Mouse (Mus musculus): ENCODE results near the gene Znrf2. TPM values are rescaled to one million over a fixed set of nuclear protein-coding genes. Genes with fewer than 3 reads are reported as not detected.

Gene Znrf2
- total and polyA plus RNA-seq, 2 experiments from 2014 or later: 5.9 to 45.9 TPM

GRCm38 (mm10) chr6:54860180-54860579 lies 43.5 kb downstream of the Znrf2 start:
- Histone ChIP-seq H3K36me3 (ENCODE audit: insufficient read depth, low read length) (no peaks in the 10 kb centered on the region), H3K4me1 (ENCODE audit: insufficient read depth, low read length) (no peaks in the 10 kb centered on the region), H3K4me3 (ENCODE audit: low read length) (no peak overlapping the region), H3K27me3 (ENCODE audit: insufficient read depth, low read length) (no peaks in the 10 kb centered on the region), H3K27ac (no peak overlapping the region), H3K9me3 (ENCODE audit: low read length) (no peaks in the 10 kb centered on the region), H3K9ac (replicated peaks; ENCODE audit: low read length) (no peak overlapping the region), H3K4me2 (ENCODE audit: low read depth, low read length) (no peak overlapping the region)
- TF ChIP-seq CTCF (IDR thresholded peaks at IDR 0.05; ENCODE audit: low read depth): no peak
- DNase-seq (ENCODE audit: low spot score) (no peak), ATAC-seq (no peak)

GRCm38 (mm10) chr6:54866731-54867410 lies 50.2 kb downstream of the Znrf2 start:
- H3K27me3 ChIP-seq (ENCODE audit: insufficient read depth, low read length): no peaks in the 10 kb centered on the region
- DNase-seq (ENCODE audit: low spot score) (no peak), ATAC-seq (no peak)
- no peak for TF ChIP-seq CTCF (IDR thresholded peaks at IDR 0.05; ENCODE audit: low read depth)
- H3K36me3 ChIP-seq (ENCODE audit: insufficient read depth, low read length): no peaks in the 10 kb centered on the region
- H3K4me1 ChIP-seq (ENCODE audit: insufficient read depth, low read length): no peaks in the 10 kb centered on the region
- no peak overlapping the region for H3K9ac ChIP-seq (replicated peaks; ENCODE audit: low read length)
- no peak overlapping the region for H3K4me3 ChIP-seq (ENCODE audit: low read length)
- WGBS: 88% methylated on average over 5 of the region's 5 CpGs
- H3K27ac ChIP-seq: no peak overlapping the region
- H3K4me2 ChIP-seq (ENCODE audit: low read depth, low read length): no peak overlapping the region
- H3K9me3 ChIP-seq (ENCODE audit: low read length): no peaks in the 10 kb centered on the region

GRCm38 (mm10) chr6:54867411-54867745 lies 50.7 kb downstream of the Znrf2 start:
- Histone ChIP-seq H3K27ac (no peak overlapping the region), H3K9ac (replicated peaks; ENCODE audit: low read length) (no peak overlapping the region), H3K4me1 (ENCODE audit: insufficient read depth, low read length) (no peaks in the 10 kb centered on the region), H3K4me3 (ENCODE audit: low read length) (no peak overlapping the region), H3K9me3 (ENCODE audit: low read length) (no peaks in the 10 kb centered on the region), H3K27me3 (ENCODE audit: insufficient read depth, low read length) (no peaks in the 10 kb centered on the region), H3K36me3 (ENCODE audit: insufficient read depth, low read length) (no peaks in the 10 kb centered on the region), H3K4me2 (ENCODE audit: low read depth, low read length) (no peak overlapping the region)
- DNase-seq (ENCODE audit: low spot score) (no peak), ATAC-seq (no peak)
- TF ChIP-seq CTCF (IDR thresholded peaks at IDR 0.05; ENCODE audit: low read depth): no peak
- 58% methylated on average over 4 of the region's 4 CpGs for WGBS

- H3K27me3 ChIP-seq (ENCODE audit: insufficient read depth, low read length): no peaks in the 10 kb centered on the region
- H3K9ac ChIP-seq (replicated peaks; ENCODE audit: low read length): no peak overlapping the region
- ATAC-seq: no peak
- no peak overlapping the region for H3K27ac ChIP-seq
- WGBS: 75% methylated on average over 5 of the region's 5 CpGs
- no peaks in the 10 kb centered on the region for H3K9me3 ChIP-seq (ENCODE audit: low read length)
- no peak overlapping the region for H3K4me2 ChIP-seq (ENCODE audit: low read depth, low read length)
- DNase-seq (ENCODE audit: low spot score): no peak
- no peaks in the 10 kb centered on the region for H3K36me3 ChIP-seq (ENCODE audit: insufficient read depth, low read length)
- TF ChIP-seq CTCF (IDR thresholded peaks at IDR 0.05; ENCODE audit: low read depth): no peak
- H3K4me3 ChIP-seq (ENCODE audit: low read length): no peak overlapping the region
- H3K4me1 ChIP-seq (ENCODE audit: insufficient read depth, low read length): no peaks in the 10 kb centered on the region
Measured at GRCm38 (mm10) chr6:54873029-54873428, 56.3 kb downstream of the Znrf2 start.

- 45% methylated on average over 5 of the region's 5 CpGs for WGBS
- no peaks in the 10 kb centered on the region for H3K9me3 ChIP-seq (ENCODE audit: low read length)
- no peak for ATAC-seq
- DNase-seq (ENCODE audit: low spot score): no peak
- no peaks in the 10 kb centered on the region for H3K27me3 ChIP-seq (ENCODE audit: insufficient read depth, low read length)
- no peaks in the 10 kb centered on the region for H3K36me3 ChIP-seq (ENCODE audit: insufficient read depth, low read length)
- H3K4me1 ChIP-seq (ENCODE audit: insufficient read depth, low read length): no peaks in the 10 kb centered on the region
- no peak overlapping the region for H3K4me2 ChIP-seq (ENCODE audit: low read depth, low read length)
- no peak for TF ChIP-seq CTCF (IDR thresholded peaks at IDR 0.05; ENCODE audit: low read depth)
- no peak overlapping the region for H3K9ac ChIP-seq (replicated peaks; ENCODE audit: low read length)
- no peak overlapping the region for H3K4me3 ChIP-seq (ENCODE audit: low read length)
- H3K27ac ChIP-seq: no peak overlapping the region
Measured at GRCm38 (mm10) chr6:54876782-54877181, 60.1 kb downstream of the Znrf2 start.

- Histone ChIP-seq H3K27ac (no peak overlapping the region), H3K9ac (replicated peaks; ENCODE audit: low read length) (no peak overlapping the region), H3K36me3 (ENCODE audit: insufficient read depth, low read length) (no peaks in the 10 kb centered on the region), H3K4me1 (ENCODE audit: insufficient read depth, low read length) (no peaks in the 10 kb centered on the region), H3K4me2 (ENCODE audit: low read depth, low read length) (no peak overlapping the region), H3K4me3 (ENCODE audit: low read length) (no peak overlapping the region), H3K27me3 (ENCODE audit: insufficient read depth, low read length) (no peaks in the 10 kb centered on the region), H3K9me3 (ENCODE audit: low read length) (no peaks in the 10 kb centered on the region)
- 88% methylated on average over 3 of the region's 3 CpGs for WGBS
- TF ChIP-seq CTCF (IDR thresholded peaks at IDR 0.05; ENCODE audit: low read depth): no peak
- no peak for DNase-seq (ENCODE audit: low spot score)
- no peak for ATAC-seq
Measured at GRCm38 (mm10) chr6:54877651-54878050, 60.9 kb downstream of the Znrf2 start.

GRCm38 (mm10) chr6:54878546-54878945 lies 61.8 kb downstream of the Znrf2 start:
- Histone ChIP-seq H3K4me2 (ENCODE audit: low read depth, low read length) (no peak overlapping the region), H3K27me3 (ENCODE audit: insufficient read depth, low read length) (no peaks in the 10 kb centered on the region), H3K27ac (no peak overlapping the region), H3K36me3 (ENCODE audit: insufficient read depth, low read length) (no peaks in the 10 kb centered on the region), H3K4me3 (ENCODE audit: low read length) (no peak overlapping the region), H3K4me1 (ENCODE audit: insufficient read depth, low read length) (no peaks in the 10 kb centered on the region), H3K9me3 (ENCODE audit: low read length) (no peaks in the 10 kb centered on the region), H3K9ac (replicated peaks; ENCODE audit: low read length) (no peak overlapping the region)
- no peak for DNase-seq (ENCODE audit: low spot score)
- ATAC-seq: no peak
- TF ChIP-seq CTCF (IDR thresholded peaks at IDR 0.05; ENCODE audit: low read depth): no peak

Measured in hindbrain, postnatal 0 days (tissue).